Mouse (Mus musculus) fat pad, adult 2 months (tissue): ENCODE data around the gene Ubl7.
"Not testable (repeated sequence)": the region's sequence is repeated elsewhere in the genome, so short reads cannot be mapped to it uniquely, and the experiment has no call there.

ENCODE experiments used
- DNase-seq: peaks from one replicate; pipeline ENCODE4 v3.0.0-alpha.2; 2011; ENCODE audit warnings: low read depth, low spot score; ENCODE audit errors: extremely low read depth

Ubl7 gene

DNA sequence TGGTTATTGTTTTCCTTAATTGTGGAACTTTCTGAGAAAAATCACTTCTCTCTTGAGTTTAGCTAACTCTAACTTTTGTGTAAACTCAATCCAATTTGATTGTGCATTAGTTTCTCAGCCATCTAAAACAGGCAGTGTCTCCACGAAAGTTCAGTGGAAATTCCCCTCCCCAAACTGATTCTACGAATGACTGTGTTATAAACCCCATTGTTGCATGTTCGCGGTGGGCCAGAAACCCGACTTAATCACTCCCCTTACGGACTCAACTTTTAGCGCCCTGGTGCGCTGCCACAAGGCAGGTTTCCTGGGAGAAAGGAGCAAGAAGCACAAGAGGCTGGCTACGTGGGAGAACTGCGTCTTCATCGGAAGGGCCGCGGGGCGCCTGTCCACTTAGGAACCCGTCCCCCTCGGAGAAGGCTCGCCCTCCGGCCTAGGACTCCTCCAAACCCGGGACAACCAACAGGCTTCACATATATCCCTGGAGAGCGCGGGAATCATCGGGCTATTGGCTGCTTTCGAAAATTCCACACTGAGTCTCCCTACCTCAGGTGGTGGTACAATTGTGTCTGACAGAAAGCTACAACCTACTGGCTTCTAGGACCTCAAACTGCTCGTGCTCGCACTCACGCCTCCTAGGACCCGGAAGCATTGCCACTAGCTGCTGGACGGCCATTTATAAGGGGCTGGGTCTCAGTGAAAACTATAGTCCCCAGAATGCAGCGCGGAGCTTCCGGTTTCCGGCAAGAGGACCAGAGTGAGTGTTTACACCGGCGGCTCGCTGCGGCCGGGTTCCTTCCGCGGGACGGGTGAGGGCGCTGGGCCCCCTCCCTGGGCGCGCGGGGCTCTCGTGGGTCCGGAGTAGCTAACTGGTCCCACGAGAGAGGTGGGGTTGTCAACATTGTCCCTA, at the start of gene Ubl7:
Ubl7 (plus strand) TSS at position 726 of the 907 bp plus-strand sequence.
- peak; percentile 36 for DNase-seq

DNA sequence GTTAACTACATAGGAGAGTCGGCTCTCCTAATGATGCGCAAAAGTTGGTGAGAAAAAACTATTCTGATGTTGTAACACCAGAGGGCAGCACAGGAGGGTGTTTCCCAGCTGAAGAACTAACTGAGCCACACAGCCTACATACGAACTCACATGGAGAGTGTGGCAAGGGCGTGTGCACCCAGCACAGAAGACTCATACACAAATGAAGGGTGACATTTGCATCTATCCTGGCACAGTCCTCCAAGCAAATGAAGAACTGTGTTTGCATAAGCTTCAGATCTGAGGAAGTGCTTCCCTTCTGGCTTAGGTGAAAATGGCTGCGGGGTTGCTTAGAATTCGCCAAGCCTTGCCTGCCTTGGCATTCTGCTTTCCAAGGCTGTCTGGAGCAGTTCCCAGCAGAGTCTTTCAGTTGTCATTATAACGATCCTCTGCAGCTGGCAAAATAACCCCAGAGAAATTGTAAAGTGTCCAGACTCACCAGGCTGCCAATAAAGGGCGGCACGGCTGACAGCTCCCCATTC, 48.8 kb upstream of the Ubl7 start:
- peak; percentile 26 for DNase-seq

DNA sequence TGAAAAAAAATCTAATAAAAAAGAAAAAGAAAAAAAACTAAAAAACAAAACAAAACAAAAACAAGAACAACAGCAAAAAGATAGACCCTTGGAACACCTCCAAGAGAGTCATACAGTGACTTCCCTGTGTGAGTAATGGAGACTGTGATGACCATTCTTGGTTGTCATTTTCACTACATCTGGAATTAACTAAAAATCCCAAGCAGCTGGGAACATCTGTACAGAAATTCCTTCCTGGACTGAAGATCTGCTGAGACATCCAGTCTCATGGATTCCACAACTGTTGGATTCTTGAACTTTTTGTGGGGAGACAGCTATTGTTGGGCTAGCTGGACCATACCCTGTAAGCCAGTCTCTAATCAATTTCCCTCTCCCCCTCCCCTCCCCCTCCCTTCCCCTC, 46.4 kb upstream of the Ubl7 start:
- no peak for DNase-seq

DNA sequence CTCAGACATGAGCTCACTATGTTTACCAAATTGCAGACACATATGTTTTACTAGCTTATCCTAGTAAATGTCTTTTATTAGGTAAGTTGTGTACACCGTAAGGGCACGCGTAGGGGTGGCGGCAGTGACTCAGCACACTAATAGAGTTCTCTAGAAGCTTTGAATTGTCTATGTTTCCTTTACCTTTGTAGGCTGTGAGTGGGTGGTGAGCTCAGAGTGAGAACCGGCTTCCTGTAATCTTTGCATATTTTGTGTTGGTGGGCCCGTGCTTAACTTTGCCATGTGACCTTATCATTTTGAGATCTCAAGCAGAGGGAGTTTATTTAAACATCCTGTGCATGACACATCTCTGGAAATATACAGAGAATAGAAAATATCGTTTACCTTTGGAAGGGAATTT, 44.2 kb upstream of the Ubl7 start:
- DNase-seq: no peak

DNA sequence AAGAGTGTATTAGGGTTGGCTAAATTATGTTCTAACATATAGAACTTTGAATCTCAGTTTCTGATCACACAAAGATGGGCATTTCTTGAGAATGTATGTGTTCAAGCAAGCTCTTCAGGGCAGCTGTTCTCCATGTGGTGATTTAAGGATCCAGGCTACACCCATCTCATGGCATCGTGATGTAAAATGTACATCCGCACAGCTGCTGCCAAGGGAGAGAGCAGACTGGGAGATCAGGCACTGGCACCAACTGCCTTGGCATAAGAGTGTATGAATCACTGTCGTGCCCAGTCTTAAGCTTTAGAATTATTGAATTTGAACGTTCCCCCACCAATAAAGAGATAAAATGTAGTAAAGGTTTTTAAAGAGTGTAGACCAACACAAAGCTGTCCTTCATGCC, 43.5 kb upstream of the Ubl7 start:
- no peak for DNase-seq

DNA sequence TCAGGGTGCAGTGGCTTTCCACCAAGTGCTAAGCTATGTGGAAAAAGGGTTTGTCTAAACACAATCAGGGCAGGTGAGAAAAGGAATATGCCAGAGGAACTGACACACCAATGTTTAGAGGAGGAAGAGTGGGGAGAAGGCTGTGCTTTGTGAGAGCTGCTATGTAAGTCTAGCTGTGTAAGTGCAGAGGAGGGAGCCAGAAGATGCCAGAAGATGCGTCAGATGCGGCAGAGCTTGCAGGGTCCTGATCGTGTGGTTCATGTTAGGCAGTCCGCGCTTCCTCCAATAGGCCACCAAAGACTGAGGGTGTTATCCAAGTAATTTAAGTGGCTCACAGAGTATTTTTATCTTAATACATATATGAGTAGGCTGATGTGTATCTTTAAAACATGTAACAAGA, 42.9 kb upstream of the Ubl7 start:
- no peak for DNase-seq

DNA sequence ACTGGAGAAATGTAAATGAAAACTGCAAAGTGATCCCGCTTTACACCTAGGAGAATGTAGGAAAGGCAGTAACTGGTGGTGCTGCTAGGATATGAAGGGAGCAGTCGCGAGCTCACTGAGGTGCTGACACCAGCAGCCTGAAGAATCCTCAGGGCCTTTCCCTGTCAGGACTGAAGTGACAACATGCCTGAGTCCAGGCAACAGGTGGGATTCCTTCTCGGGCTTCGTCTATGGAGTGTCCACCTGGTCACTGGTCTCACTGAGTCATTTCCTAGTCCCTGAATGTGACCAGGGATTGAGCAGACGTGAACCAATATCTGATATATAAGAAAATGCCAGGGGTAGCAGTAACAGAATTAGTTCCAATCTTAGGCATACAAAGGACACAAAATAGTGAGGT, 42.0 kb upstream of the Ubl7 start:
- DNase-seq: no peak

DNA sequence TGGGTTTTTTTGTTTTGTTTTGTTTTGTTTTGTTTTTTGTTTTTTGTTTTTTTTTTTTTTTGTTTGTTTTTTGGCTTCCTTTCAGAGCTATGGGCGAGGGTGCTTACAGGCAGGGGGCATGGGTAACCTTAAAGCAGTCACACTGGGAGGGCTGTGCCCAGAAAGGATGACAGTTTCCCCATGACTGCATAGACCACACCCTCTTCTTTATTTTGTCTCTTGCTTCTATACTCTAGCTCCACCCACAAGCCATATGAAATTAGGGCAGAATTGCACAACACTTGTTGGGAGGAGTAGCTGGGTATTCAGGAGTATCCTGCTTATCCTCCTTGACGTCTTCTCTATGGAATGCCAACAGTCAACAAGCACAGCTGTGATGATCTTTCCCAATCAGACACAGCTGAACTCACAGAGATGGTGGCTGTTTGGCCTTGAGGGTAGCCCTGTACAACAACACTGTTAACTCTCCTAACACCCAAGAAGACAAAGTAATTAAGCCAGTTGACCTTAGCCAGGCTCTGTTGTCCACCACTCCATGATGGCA, 40.4 kb upstream of the Ubl7 start:
- peak; percentile 33 for DNase-seq

DNA sequence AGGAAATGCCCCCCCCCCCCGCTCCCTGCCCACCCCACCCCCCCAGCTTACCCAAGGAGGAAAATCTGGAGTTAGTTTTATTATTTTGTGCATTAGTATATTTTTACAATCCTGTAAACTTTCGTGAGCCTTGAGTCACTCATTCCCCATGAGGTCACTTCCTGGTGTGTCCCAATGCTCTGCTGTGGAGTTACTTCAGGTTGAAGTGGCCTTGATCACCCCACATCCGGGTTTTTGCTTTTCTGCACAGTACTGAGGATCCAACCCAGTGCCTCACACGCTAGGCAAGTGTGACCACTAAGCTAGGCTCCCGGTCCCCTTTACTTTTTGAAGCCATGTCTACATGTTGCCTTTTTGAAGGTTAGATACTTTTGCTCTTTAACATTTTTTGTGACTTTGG, 36.6 kb upstream of the Ubl7 start:
- no peak for DNase-seq

DNA sequence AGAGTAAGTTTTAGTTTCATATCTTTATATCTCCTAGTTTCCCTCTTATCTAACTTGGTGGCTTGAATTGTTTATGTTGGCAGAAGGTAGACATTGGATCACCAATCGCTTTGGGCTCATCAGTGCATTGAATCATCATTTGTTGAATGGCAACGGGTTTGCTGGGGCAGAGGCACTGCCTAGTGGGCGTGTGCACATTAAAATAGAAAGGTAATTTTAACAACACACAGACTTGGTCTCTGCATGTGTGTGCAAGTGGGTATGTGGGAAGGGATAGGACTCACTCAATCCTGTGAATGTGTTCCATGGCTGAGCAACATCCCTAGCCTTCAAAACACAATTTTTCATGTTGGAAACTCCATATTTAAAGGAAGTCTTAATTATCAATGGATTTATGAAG, 35.8 kb upstream of the Ubl7 start:
- DNase-seq: no peak

DNA sequence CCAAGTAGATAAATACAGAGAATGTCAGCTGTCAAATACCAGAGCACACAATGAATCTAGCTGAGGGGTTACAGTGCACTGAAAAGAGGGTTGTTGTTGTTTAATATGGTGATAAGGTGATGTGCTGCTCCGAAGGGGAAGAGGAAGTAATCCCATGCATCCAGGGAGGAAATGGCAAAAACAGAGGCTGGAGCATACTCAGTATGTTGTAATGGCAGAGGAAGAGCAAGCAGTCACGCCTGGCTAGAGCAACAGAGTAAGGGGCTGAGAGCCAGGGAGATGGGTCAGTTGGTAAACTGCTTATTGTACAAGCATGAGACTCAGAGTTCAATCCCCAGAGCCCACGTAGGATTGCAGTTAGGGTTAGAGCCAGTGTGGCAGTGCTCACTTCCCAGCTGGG, 31.6 kb upstream of the Ubl7 start:
- DNase-seq: no peak

DNA sequence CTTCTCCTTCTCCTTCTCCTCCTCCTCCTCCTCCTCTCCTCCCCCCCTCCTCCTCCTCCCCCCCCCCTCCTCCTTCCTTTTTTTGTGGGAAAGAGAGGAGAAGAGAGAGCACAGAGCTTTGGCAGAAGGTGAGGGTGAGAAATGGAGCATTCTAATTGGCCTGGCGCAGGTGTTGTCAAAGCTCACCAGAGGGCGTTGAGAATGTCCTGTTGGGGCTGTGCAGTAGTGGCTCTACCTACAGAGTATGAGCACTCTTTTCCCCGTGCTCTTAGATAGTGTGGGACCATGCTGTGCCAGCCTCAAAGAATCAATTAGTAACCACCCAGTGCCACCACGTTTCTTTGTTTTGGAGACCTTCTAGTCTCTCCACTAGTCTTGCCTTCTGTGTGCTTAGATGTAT, 30.5 kb upstream of the Ubl7 start:
- DNase-seq: no peak

DNA sequence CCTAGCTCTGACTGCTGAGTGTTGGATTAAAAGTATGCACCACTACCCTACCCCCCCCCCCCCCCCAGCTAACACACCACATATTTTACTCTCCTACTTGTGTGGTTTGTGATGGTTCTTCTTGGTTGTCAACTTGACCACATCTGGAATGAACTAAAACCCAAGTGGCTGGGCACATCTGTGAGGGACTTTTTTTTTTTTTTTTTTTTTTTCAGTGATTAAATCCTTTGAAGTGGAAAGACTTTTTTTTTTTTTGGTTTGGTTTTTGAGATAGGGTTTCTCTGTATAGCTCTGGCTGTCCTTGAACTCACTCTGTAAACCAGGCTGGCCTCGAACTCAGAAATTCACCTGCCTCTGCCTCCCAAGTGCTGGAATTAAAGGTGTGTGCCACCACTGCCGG, 29.0 kb upstream of the Ubl7 start:
- not testable (repeated sequence) for DNase-seq

DNA sequence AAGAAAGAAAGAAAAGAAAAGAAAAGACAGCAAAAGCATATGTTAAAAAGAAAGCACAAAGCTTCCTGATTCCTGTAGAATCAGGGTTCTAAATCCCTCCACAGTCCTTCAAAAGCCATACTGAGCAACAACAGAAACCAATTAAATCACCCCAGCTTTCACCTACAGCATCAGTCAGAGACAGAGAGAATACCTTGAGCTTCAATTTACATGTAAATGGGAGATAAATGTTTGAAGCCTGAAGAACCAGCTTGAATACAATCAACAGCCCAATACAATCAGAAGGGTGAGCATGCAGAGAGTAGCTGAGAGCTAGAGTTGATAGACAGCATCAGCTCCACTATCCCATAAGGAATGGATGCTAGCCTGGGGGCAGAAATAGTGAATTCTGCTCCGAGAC, 27.4 kb upstream of the Ubl7 start:
- no peak for DNase-seq

DNA sequence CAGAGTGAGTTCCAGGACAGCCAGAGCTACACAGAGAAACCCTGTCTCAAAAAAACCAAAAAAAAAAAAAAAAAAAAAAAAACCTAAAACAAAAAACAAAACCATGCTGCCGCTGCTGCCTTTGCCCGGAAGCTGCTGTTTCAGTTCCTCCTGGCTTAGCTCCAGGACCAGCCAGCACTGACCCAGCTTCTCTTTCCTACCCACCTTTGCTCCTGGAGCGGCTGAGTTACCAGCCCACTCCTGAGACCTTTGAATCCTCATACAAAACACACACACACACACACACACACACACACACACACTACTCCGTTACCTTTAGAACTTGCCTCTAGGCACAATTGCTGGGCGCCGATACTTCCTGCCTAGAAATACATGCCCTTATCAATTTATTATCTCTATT, 22.7 kb upstream of the Ubl7 start:
- DNase-seq: no peak

DNA sequence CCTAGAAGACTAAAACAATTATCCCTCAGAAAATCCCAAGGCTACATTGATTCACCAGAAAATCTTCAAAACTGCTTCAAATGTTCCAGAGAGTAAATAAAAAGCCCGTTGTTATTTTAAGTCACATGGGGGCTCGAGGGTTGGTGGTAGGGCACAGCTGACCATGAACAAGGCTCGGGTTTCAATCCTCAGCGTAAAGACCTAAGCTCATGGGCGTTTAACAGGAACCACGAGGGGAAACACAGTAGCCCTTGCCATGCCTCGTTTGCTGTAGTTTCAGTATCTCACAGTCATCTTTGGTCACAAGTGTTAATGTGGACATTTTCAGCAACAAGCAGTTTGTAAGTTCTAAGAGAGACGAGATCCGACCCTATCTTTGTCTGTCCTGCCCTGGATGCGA, 10.3 kb upstream of the Ubl7 start:
- no peak for DNase-seq

DNA sequence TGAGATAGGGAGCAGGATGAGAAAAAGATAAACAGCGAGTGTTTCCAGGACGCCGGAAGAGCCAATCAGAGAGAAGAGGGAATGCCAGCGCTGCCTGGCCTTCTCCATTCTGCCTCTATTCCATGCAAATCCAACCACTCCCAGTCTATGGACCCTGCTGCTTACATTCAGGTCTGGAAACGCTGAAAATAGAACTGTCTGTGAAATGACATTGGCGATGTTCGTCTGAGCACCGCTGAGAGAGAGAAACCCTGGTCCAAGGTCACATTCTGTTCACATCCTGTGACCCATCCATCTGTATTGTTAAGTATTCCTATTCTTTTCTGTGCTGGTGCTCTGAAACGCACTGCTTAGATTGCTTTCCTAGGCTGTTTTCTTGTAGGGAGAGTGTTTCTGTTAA, 9.6 kb upstream of the Ubl7 start:
- DNase-seq: no peak

DNA sequence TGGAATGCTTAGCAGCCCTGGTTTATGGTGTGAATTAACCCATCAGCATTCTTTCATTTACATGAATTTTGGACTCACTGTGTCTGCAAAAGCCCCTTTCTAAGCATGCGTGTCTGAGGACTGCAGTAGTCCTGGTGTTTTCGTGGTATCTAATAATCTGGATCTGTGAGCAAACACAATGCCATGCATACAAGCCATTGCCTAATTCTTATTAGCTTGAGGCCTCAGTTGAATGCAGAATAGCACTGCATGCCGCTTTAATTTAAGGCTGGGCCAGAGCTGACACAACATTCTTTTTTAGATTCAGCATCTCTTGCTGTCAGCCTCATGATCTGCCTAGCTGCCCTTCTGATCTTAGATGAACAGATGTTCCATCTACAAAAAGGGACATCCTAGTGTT, 9.2 kb upstream of the Ubl7 start:
- no peak for DNase-seq

DNA sequence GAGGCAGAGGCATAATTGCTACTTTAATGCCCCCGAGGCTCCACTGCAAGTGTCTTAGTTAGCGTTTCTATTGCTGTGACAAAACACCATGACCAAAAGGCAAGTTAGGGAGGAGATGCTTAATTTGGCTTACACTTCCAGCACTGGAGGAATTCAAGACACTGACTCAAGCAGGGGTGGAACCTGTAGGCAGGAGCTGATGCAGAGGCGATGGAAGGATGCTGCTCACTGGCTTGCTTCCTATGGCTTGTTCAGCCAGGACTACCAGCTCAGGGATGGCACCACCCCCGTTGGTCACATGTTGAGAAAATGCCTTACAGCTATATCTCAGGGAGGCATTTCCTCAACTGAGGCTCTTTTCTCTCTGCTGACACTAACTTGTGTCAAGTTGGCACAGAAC, 8.6 kb upstream of the Ubl7 start:
- DNase-seq: no peak

DNA sequence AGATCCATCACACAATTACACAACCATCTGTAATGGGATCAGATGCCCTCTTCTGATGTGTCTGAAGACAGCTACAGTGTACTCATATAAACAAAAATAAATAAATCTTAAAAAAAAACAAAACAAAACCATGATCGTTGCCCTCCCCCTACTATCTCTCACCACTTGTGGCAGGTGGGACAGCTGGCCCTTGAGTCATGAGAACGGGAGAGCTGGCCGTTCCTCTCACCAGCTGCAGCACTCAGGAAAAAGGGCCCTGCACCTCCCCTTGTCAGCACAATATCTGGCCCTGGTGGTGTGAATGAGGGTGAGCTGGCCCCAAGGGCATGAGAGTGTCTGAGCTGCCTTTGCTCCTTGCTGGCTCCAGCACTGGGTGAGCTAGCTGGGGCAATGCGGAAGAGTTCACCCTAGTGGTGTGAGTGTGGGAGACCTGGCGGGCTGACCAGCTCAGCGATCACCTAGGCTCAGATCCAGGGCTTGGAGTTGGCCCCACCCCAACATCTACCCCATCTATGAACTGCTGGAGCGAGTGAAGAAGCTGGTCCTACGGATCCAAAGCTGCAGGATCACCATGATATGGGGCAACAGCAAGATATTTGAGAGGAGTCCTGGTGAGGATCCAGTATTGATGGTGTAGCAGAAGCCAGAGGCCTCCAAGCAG, 7.1 kb upstream of the Ubl7 start:
- no peak for DNase-seq

DNA sequence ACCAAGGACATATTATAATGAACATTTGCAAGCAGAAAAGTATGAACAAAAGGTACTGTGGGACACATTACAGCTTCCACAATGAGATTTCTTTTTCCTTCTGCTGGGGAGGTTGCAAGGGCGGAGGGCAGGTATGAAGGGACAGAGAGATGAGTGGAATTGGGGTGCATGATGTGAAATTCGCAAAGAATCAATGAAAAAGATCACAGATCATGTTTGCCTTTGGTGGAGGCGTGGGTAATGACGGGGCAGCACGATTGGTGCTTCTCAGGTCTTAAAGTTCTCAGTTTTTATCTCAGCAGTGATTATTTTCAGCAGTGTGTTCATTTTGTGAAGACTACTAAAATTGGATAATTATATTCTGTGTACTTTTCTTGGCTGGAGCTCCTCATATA, 6.5 kb upstream of the Ubl7 start:
- DNase-seq: no peak

DNA sequence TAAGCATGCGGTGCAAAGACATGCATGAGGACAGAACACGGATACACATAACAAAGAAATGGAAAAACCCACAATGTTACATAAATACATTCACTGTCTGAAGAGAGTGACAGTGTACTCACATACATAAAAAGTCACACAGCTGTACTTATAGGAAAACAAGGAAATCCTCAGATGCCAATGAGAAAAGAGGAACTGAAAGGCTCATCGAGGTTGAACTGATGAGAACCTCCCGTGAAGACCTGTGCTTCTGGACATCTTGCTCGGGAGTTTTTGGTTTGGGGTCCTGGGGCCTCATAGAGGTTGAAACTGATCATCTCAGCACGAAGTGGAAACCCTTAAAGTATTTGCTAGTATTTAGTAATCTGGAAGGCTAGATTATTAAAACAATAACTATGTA, 3.6 kb upstream of the Ubl7 start:
- no peak for DNase-seq
